Mouse (Mus musculus) limb, embryonic 14.5 days (tissue): ENCODE measurements around the gene Sept11. TPM values are rescaled to one million over a fixed set of nuclear protein-coding genes. Genes with fewer than 3 reads are reported as not detected.
A peak's percentile ranks its signal among the peaks of the same experiment; 100 is the strongest.

Source experiments
- ATAC-seq: fragments of 200-750 bp; cut with Nextera tagmentation; 2 replicates; pipeline ENCODE4 v1.8.0; 2017; ENCODE audit warnings: low read depth, moderate number of reproducible peaks, moderate TSS enrichment; ENCODE audit not compliant: low FRiP score
- DNase-seq: peaks from one replicate; pipeline ENCODE4 v3.0.0-alpha.2; 2015; ENCODE audit warnings: low spot score
- H3K27ac ChIP-seq: fragments of 300-500 bp; sonication (generic); replicated peaks from 2 replicates; pipeline ENCODE4 v1.5.1; 2014; ENCODE audit warnings: low read depth, mild to moderate bottlenecking, low read length, moderate library complexity, mixed read lengths
- H3K27me3 ChIP-seq: fragments of 300-500 bp; sonication (generic); 2 replicates; pipeline ENCODE4 v1.6.1; 2014; ENCODE audit warnings: low read length, mixed read lengths; ENCODE audit not compliant: control insufficient read depth, insufficient read depth
- H3K36me3 ChIP-seq: fragments of 300-500 bp; sonication (generic); 2 replicates; pipeline ENCODE4 v1.6.1; 2014; ENCODE audit warnings: mild to moderate bottlenecking, low read length, moderate library complexity, mixed read lengths; ENCODE audit not compliant: control insufficient read depth, insufficient read depth
- H3K4me1 ChIP-seq: fragments of 300-500 bp; sonication (generic); 2 replicates; pipeline ENCODE4 v1.6.1; 2014; ENCODE audit warnings: antibody characterized with exemption, low read length, mixed read lengths; ENCODE audit not compliant: control insufficient read depth, insufficient read depth
- H3K4me2 ChIP-seq: fragments of 300-500 bp; sonication (generic); replicated peaks from 2 replicates; pipeline ENCODE4 v1.6.1; 2014; ENCODE audit warnings: low read depth, mild to moderate bottlenecking, low read length, moderate library complexity; ENCODE audit not compliant: severe bottlenecking
- H3K4me3 ChIP-seq: fragments of 300-500 bp; sonication (generic); replicated peaks from 2 replicates; pipeline ENCODE4 v1.5.1; 2014; ENCODE audit warnings: low read length
- H3K9ac ChIP-seq: fragments of 300-500 bp; sonication (generic); 2 replicates; pipeline ENCODE4 v1.6.1; 2014; ENCODE audit warnings: mild to moderate bottlenecking, low read depth, low read length, moderate library complexity; ENCODE audit not compliant: severe bottlenecking
- H3K9me3 ChIP-seq: fragments of 300-500 bp; sonication (generic); 2 replicates; pipeline ENCODE4 v1.6.1; 2016; ENCODE audit warnings: low read length; ENCODE audit not compliant: control insufficient read depth
- POLR2A ChIP-seq: fragments of 200-500 bp; IDR thresholded peaks from 2 replicates; pipeline ENCODE4 v1.8.0; 2012; ENCODE audit warnings: inconsistent platforms, mild to moderate bottlenecking, moderate library complexity, borderline replicate concordance; ENCODE audit not compliant: insufficient read depth, insufficient read length; ENCODE audit errors: extremely low read depth
- WGBS: fragments of 180-500 bp; shearing (Covaris S2); extraction: QIAGEN DNeasy Blood & Tissue Kit; methylation state at CpG from one replicate; pipeline ENCODE4 v1.1.7; 2014; 5-methylcytosine and 5-hydroxymethylcytosine counted together
- polyA plus RNA-seq, 2 experiments: library from polyadenylated mRNA; depleted of rRNA in 1 of 2; stranded (reverse) in 1 of 2; unstranded in 1 of 2; fragments of >200 nt; fragmentation: Nextera tagmentation in 1 of 2; extraction: Ambion mirVana in 1 of 2; gene quantifications; 2 replicates each; pipeline versions ENCODE4 v1.2.1 to v1.2.3; 2012 to 2014

The Sept11 gene
- polyA plus RNA-seq, 2 experiments = 141 to 197 TPM

GRCm38 (mm10) chr5:93144874-93145273, 51.6 kb downstream of the Sept11 start:
- peaks cover 16% of the 10 kb centered on the region for H3K4me1 ChIP-seq
- ATAC-seq (0 out of 2 replicates have a peak, but pooled peaks have one; percentile 8), DNase-seq (peak; percentile 70)
- no peak overlapping the region for H3K4me2 ChIP-seq
- H3K36me3 ChIP-seq = peaks cover 45% of the 10 kb centered on the region
- no peaks in the 10 kb centered on the region for H3K9me3 ChIP-seq
- peak overlapping the region; percentile 33; the same call in 1 of the 2 replicates for H3K27ac ChIP-seq
- TF ChIP-seq POLR2A = no peak
- no peaks in the 10 kb centered on the region for H3K27me3 ChIP-seq
- WGBS = 13% methylated on average over 5 of the region's 5 CpGs
- no peak overlapping the region for H3K4me3 ChIP-seq
- H3K9ac ChIP-seq = no peak overlapping the region

GRCm38 (mm10) chr5:93145504-93145903, 52.3 kb downstream of the Sept11 start:
- ATAC-seq = no peak
- TF ChIP-seq POLR2A = no peak
- 64% methylated on average over 5 of the region's 6 CpGs for WGBS
- Histone ChIP-seq H3K4me2 (no peak overlapping the region), H3K4me3 (no peak overlapping the region), H3K9me3 (no peaks in the 10 kb centered on the region), H3K27ac (no peak overlapping the region), H3K36me3 (peaks cover 45% of the 10 kb centered on the region), H3K9ac (no peak overlapping the region), H3K27me3 (no peaks in the 10 kb centered on the region), H3K4me1 (peaks cover 16% of the 10 kb centered on the region)
- DNase-seq = no peak

GRCm38 (mm10) chr5:93149969-93150777, 56.9 kb downstream of the Sept11 start:
- ATAC-seq (no peak), DNase-seq (no peak)
- no peak overlapping the region; the same call in 1 of the 2 replicates for H3K27ac ChIP-seq
- H3K4me1 ChIP-seq = peaks cover 18% of the 10 kb centered on the region
- H3K9ac ChIP-seq = no peak overlapping the region
- H3K4me3 ChIP-seq = no peak overlapping the region
- peaks cover 30% of the 10 kb centered on the region for H3K36me3 ChIP-seq
- H3K9me3 ChIP-seq = no peaks in the 10 kb centered on the region
- 80% methylated on average over 12 of the region's 12 CpGs for WGBS
- TF ChIP-seq POLR2A = no peak
- no peaks in the 10 kb centered on the region for H3K27me3 ChIP-seq
- no peak overlapping the region for H3K4me2 ChIP-seq

- Histone ChIP-seq H3K27me3 (no peaks in the 10 kb centered on the region), H3K9me3 (no peaks in the 10 kb centered on the region), H3K9ac (no peak overlapping the region), H3K36me3 (peaks cover 43% of the 10 kb centered on the region), H3K27ac (no peak overlapping the region), H3K4me2 (no peak overlapping the region), H3K4me3 (no peak overlapping the region), H3K4me1 (peaks cover 9% of the 10 kb centered on the region; the same call in 1 of the 2 replicates)
- no peak for DNase-seq
- no peak for TF ChIP-seq POLR2A
- 77% methylated on average over 6 of the region's 6 CpGs for WGBS
- no peak for ATAC-seq
Observed at GRCm38 (mm10) chr5:93151985-93152384, 58.7 kb downstream of the Sept11 start.

GRCm38 (mm10) chr5:93152451-93152850, 59.2 kb downstream of the Sept11 start:
- no peak overlapping the region for H3K4me2 ChIP-seq
- ATAC-seq = no peak
- no peaks in the 10 kb centered on the region for H3K27me3 ChIP-seq
- H3K27ac ChIP-seq = no peak overlapping the region
- H3K4me1 ChIP-seq = peaks cover 9% of the 10 kb centered on the region; the same call in 1 of the 2 replicates
- DNase-seq = no peak
- 97% methylated on average over 4 of the region's 4 CpGs for WGBS
- TF ChIP-seq POLR2A = no peak
- H3K9me3 ChIP-seq = no peaks in the 10 kb centered on the region
- H3K36me3 ChIP-seq = peaks cover 48% of the 10 kb centered on the region
- H3K9ac ChIP-seq = no peak overlapping the region
- H3K4me3 ChIP-seq = no peak overlapping the region

- H3K36me3 ChIP-seq = peaks cover 64% of the 10 kb centered on the region
- H3K27me3 ChIP-seq = no peaks in the 10 kb centered on the region
- no peak for ATAC-seq
- 87% methylated on average over 11 of the region's 11 CpGs for WGBS
- peaks cover 9% of the 10 kb centered on the region; the same call in 1 of the 2 replicates for H3K4me1 ChIP-seq
- H3K4me2 ChIP-seq = no peak overlapping the region
- no peak for DNase-seq
- no peaks in the 10 kb centered on the region for H3K9me3 ChIP-seq
- H3K4me3 ChIP-seq = no peak overlapping the region
- H3K27ac ChIP-seq = no peak overlapping the region
- no peak for TF ChIP-seq POLR2A
- H3K9ac ChIP-seq = no peak overlapping the region
Observed at GRCm38 (mm10) chr5:93154401-93154800, 61.2 kb downstream of the Sept11 start.
